In genomic region chr6:134888563-134889017, GRCm38 (mm10) we compare ENCODE assay signal across 8 mouse cellular contexts. TPM values are rescaled to one million over a fixed set of nuclear protein-coding genes. Genes with fewer than 3 reads are reported as not detected.
DNase-seq lines count a peak whose midpoint lies in the region; ATAC-seq and TF ChIP-seq lines count a peak whose summit lies in the region.

No protein-coding gene starts in this region.

- H3K9me3 ChIP-seq in heart, embryonic 13.5 days, result no peaks in the 10 kb centered on the region

- H3K4me2 ChIP-seq in heart, embryonic 13.5 days, result peak overlapping the region; percentile 63; the same call in 1 of the 2 replicates

- peaks cover 24% of the 10 kb centered on the region for H3K4me1 ChIP-seq in heart, embryonic 13.5 days

- ATAC-seq in heart, embryonic 13.5 days (ENCODE audit: extremely low read depth, insufficient number of reproducible peaks, low FRiP score, low TSS enrichment), result no peak
- peak; percentile 64 for ATAC-seq in frontal cortex, adult (ENCODE audit: low TSS enrichment)
- no peak for ATAC-seq in erythroblast, adult 5-6 weeks (replicated peaks; ENCODE audit: low FRiP score, poor library complexity, severe bottlenecking)
- no peak for ATAC-seq in CD4-positive, CD25-positive, alpha-beta regulatory T cell, adult 4 months

- no peak for DNase-seq in heart, adult 18-20 months
- DNase-seq in left cerebral cortex, adult 2 months (ENCODE audit: extremely low spot score in 1 of 2, low spot score in 2 of 2), result peak; percentile 71 to 72
- peak; percentile 61 for DNase-seq in retina, postnatal 1 day
- no peak for DNase-seq in spleen, postnatal 4 days (ENCODE audit: low spot score in 2 of 2)

- H3K27ac ChIP-seq in heart, embryonic 13.5 days (replicated peaks), result no peak overlapping the region
- H3K27ac ChIP-seq in left cerebral cortex, adult 2 months, result peak overlapping the region; percentile 96

- TF ChIP-seq CTCF in left cerebral cortex, adult 2 months (IDR thresholded peaks at IDR 0.05), result no peak

- H3K9ac ChIP-seq in heart, embryonic 13.5 days, result no peak overlapping the region

- H3K27me3 ChIP-seq in heart, embryonic 13.5 days (replicated peaks), result no peaks in the 10 kb centered on the region

- intact Hi-C loops in left cerebral cortex, adult 2 months (cut with DNase I), result no loop called here

- no peaks in the 10 kb centered on the region for H3K36me3 ChIP-seq in heart, embryonic 13.5 days

- WGBS in heart, embryonic 13.5 days, result 5% methylated on average over 4 of the region's 4 CpGs

- no peak overlapping the region for H3K4me3 ChIP-seq in heart, embryonic 13.5 days
- H3K4me3 ChIP-seq in left cerebral cortex, adult 2 months, result no peak overlapping the region; the same call in 1 of the 2 replicates

RNA-seq across cellular contexts. Expression of gene Gpr19, which starts 9.8 kb away (rescaled TPM):
- polyA plus RNA-seq in heart, embryonic 13.5 days (2015; fragmentation: Nextera tagmentation; extraction: Ambion mirVana), result 8.5 and 8.6 TPM in 2 replicates
- total RNA-seq in heart, adult 18-20 months (2021), result 1 to 10 TPM; 3.9 to 5.0 TPM
- 10 to 100 TPM; 22.2 to 26.9 TPM for total RNA-seq in left cerebral cortex, adult 2 months (2021)
- total RNA-seq in erythroblast, adult 5-6 weeks (2015; ENCODE audit: low replicate concordance), result 2.7 and 5.0 TPM in 2 replicates
- total RNA-seq in erythroblast, adult 5-6 weeks (2017; ENCODE audit: low replicate concordance), result 2.1 and 8.3 TPM in 2 replicates
- 10 to 100 TPM in 1 of 2 experiments, 1 to 10 TPM in 1; 7.7 to 12.1 TPM for polyA plus RNA-seq in CD4-positive, CD25-positive, alpha-beta regulatory T cell, adult 4 months (2017; shearing (Covaris generic))

RNA-seq across cellular contexts. Expression of gene Cdkn1b, which starts 31.6 kb away (rescaled TPM):
- 14.4 and 17.4 TPM in 2 replicates for polyA plus RNA-seq in heart, embryonic 13.5 days (2015; fragmentation: Nextera tagmentation; extraction: Ambion mirVana)
- 10 to 100 TPM; 33.8 to 41.5 TPM for total RNA-seq in heart, adult 18-20 months (2021)
- 10 to 100 TPM; 36.8 to 42.3 TPM for total RNA-seq in left cerebral cortex, adult 2 months (2021)
- total RNA-seq in erythroblast, adult 5-6 weeks (2015; ENCODE audit: low replicate concordance), result 256 and 258 TPM in 2 replicates
- 354 and 386 TPM in 2 replicates for total RNA-seq in erythroblast, adult 5-6 weeks (2017; ENCODE audit: low replicate concordance)
- 100 to 1,000 TPM in 1 of 2 experiments, 10 to 100 TPM in 1; 69.7 to 113 TPM for polyA plus RNA-seq in CD4-positive, CD25-positive, alpha-beta regulatory T cell, adult 4 months (2017; shearing (Covaris generic))

RNA-seq across cellular contexts. Expression of gene Crebl2, which starts 58.6 kb away (rescaled TPM):
- polyA plus RNA-seq in heart, embryonic 13.5 days (2015; fragmentation: Nextera tagmentation; extraction: Ambion mirVana), result 1.6 and 1.8 TPM in 2 replicates
- total RNA-seq in heart, adult 18-20 months (2021), result 10 to 100 TPM; 13.3 to 15.7 TPM
- total RNA-seq in left cerebral cortex, adult 2 months (2021), result 10 to 100 TPM; 38.4 to 39.3 TPM
- total RNA-seq in erythroblast, adult 5-6 weeks (2015; ENCODE audit: low replicate concordance), result 23.0 and 23.2 TPM in 2 replicates
- total RNA-seq in erythroblast, adult 5-6 weeks (2017; ENCODE audit: low replicate concordance), result 26.0 and 49.9 TPM in 2 replicates
- 10 to 100 TPM; 28.9 to 33.5 TPM for polyA plus RNA-seq in CD4-positive, CD25-positive, alpha-beta regulatory T cell, adult 4 months (2017; shearing (Covaris generic))

Comparison
In these comparisons a context has a peak if more than half of its experiments do, and no peak if none do; other contexts are left out.
1. DNase-seq: peak in left cerebral cortex, adult 2 months (2 of 2) and retina, postnatal 1 day (single experiment); none in heart, adult 18-20 months (0 of 2) and spleen, postnatal 4 days (0 of 2).
2. RNA of gene Cdkn1b, which starts 31.6 kb away (total RNA-seq): 256 to 386 TPM in erythroblast, adult 5-6 weeks; 36.8 to 42.3 TPM in left cerebral cortex, adult 2 months and 33.8 to 41.5 TPM in heart, adult 18-20 months; every median in the first group is over 4 times any median in the second.